24 mouse cellular contexts compared by ENCODE assay signal in the genomic region with DNA sequence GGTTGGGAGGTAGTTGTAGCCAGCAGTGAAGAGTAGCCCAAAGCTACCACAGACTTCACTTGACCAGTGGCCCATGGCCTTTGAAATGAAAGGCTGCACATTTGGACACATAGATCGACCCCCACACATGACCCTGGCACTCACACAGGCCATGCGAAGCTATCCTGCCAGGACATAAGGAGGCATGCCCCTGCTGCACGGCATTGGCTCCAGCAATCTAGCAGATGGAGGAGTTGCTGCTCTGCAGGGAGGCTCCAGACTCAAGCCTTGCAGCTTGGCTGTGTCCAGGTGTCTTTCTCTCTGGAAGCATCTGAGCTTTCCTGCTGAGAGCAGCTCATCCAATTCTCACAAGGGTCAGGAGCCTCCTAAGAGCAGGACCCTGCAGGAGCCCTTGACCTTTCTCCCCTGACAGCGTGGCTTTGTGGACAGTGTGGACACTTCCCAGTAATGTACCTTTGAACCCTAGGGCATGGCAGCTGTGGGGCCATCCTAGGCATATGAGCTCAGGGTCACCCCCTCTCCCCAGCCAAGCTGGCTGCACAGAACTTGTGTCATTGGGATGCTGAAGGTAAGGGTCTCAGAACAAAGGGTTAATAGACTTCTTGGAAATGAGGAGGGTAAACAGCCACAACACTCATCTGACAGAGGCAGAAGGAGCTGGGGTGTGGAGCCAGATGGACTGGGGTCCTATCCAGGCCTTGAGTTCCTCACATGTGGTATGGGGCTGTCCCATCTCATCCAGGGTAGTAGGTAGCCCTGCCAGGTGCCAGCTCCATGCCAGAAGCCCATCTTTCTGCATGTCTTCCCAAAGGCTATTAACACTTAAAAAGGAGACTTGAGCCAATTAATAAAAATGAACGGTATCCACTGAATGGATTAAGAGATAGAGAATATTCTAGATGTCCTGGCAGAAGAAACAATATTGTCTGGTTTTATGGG. TPM values are rescaled to one million over a fixed set of nuclear protein-coding genes. Genes with fewer than 3 reads are reported as not detected.
DNase-seq lines count a peak whose midpoint lies in the region; ATAC-seq and TF ChIP-seq lines count a peak whose summit lies in the region.
"Had no signal": no experiment of that assay in that cellular context is flagged by ENCODE, and none has a peak within 500 bp of the region (broad histone marks: within the 10 kb centered on the region; RNA-seq: fewer than 3 reads in every experiment).

No protein-coding gene starts in this region.

- TF ChIP-seq POLR2A in kidney, adult 2 months (IDR thresholded peaks at IDR 0.05; ENCODE audit: low read depth, low read length), result no peak

- H3K4me3 ChIP-seq in kidney, adult 2 months (ENCODE audit: insufficient read depth, low read depth, low read length), result no peak overlapping the region
- H3K4me3 ChIP-seq in midbrain, postnatal 0 days (ENCODE audit: low read depth, low read length), result no peak overlapping the region
- H3K4me3 ChIP-seq in midbrain, embryonic 16.5 days (ENCODE audit: low read depth, low read length), result no peak overlapping the region
- H3K4me3 ChIP-seq: embryonic facial prominence, embryonic 10.5 days; midbrain, embryonic 13.5 days; myocyte; neural tube, embryonic 15.5 days had no signal

- no peaks in the 10 kb centered on the region for H3K9me3 ChIP-seq in midbrain, postnatal 0 days (ENCODE audit: low read length)
- H3K9me3 ChIP-seq in midbrain, embryonic 16.5 days (replicated peaks; ENCODE audit: control insufficient read depth, low read length, poor library complexity, severe bottlenecking), result no peaks in the 10 kb centered on the region
- H3K9me3 ChIP-seq: embryonic facial prominence, embryonic 10.5 days; midbrain, embryonic 13.5 days; neural tube, embryonic 15.5 days had no signal

- no peaks in the 10 kb centered on the region for H3K36me3 ChIP-seq in kidney, adult 2 months (ENCODE audit: control insufficient read depth, insufficient read depth, low read length)
- H3K36me3 ChIP-seq in midbrain, postnatal 0 days (ENCODE audit: insufficient read depth, low read length), result no peaks in the 10 kb centered on the region
- no peaks in the 10 kb centered on the region for H3K36me3 ChIP-seq in midbrain, embryonic 16.5 days (ENCODE audit: control insufficient read depth, insufficient read depth, low read length)
- H3K36me3 ChIP-seq: embryonic facial prominence, embryonic 10.5 days; midbrain, embryonic 13.5 days; neural tube, embryonic 15.5 days had no signal

- 66% methylated on average over 5 of the region's 5 CpGs for WGBS in kidney, adult 2 months
- 75% methylated on average over 5 of the region's 5 CpGs for WGBS in midbrain, postnatal 0 days
- 79% methylated on average over 5 of the region's 5 CpGs for WGBS in midbrain, embryonic 16.5 days

- no peaks in the 10 kb centered on the region for H3K27me3 ChIP-seq in kidney, adult 2 months (replicated peaks; ENCODE audit: control insufficient read depth, insufficient read depth, low read length)
- no peaks in the 10 kb centered on the region for H3K27me3 ChIP-seq in midbrain, postnatal 0 days (ENCODE audit: insufficient read depth, low read length)
- no peaks in the 10 kb centered on the region for H3K27me3 ChIP-seq in midbrain, embryonic 16.5 days (ENCODE audit: control insufficient read depth, insufficient read depth, low read depth, low read length)
- H3K27me3 ChIP-seq: midbrain, embryonic 13.5 days had no signal

- no peak overlapping the region for H3K9ac ChIP-seq in midbrain, postnatal 0 days (replicated peaks; ENCODE audit: low read length, poor library complexity, severe bottlenecking)
- H3K9ac ChIP-seq in midbrain, embryonic 16.5 days (ENCODE audit: low read depth, low read length), result no peak overlapping the region
- H3K9ac ChIP-seq: liver, embryonic 14.5 days; midbrain, embryonic 13.5 days; neural tube, embryonic 15.5 days had no signal

- 0 out of 2 replicates have a peak, but pooled peaks have one; percentile 36 for ATAC-seq in cerebellum, adult (ENCODE audit: insufficient number of reproducible peaks, low FRiP score, low TSS enrichment)
- ATAC-seq in midbrain, postnatal 0 days (ENCODE audit: low FRiP score), result no peak
- no peak for ATAC-seq in midbrain, embryonic 16.5 days
- ATAC-seq: hindbrain, embryonic 16.5 days; midbrain, embryonic 13.5 days had no signal

- no peak for DNase-seq in cerebellum, adult 11 months
- DNase-seq in kidney, adult 2 months, result peak; percentile 71
- DNase-seq in kidney, postnatal 14 days, result no peak
- DNase-seq in midbrain, postnatal 0 days (ENCODE audit: low spot score), result peak; percentile 12
- peak; percentile 56 for DNase-seq in yolk sac, embryonic 10.5 days (ENCODE audit: low spot score)
- DNase-seq in frontal cortex, postnatal 10 days (ENCODE audit: low spot score in 2 of 2), result no peak
- DNase-seq: adrenal gland, adult 8-10 months; heart, adult 18-20 months; heart, postnatal 4 days; lung, postnatal 10 days; right cerebral cortex, postnatal 14 days; thymus, adult 18-20 months had no signal

- no peak overlapping the region for H3K4me2 ChIP-seq in midbrain, postnatal 0 days (ENCODE audit: low read depth, low read length, poor library complexity, severe bottlenecking)
- no peak overlapping the region for H3K4me2 ChIP-seq in midbrain, embryonic 16.5 days (ENCODE audit: low read length)
- H3K4me2 ChIP-seq: midbrain, embryonic 13.5 days; neural tube, embryonic 15.5 days had no signal

- no peak for TF ChIP-seq CTCF in kidney, adult 2 months (conservative IDR thresholded peaks at IDR 0.05; ENCODE audit: insufficient read depth, insufficient read length, low read depth, low read length)
- TF ChIP-seq CTCF in midbrain, postnatal 0 days (IDR thresholded peaks at IDR 0.05), result no peak

- no peak overlapping the region for H3K27ac ChIP-seq in kidney, adult 2 months (ENCODE audit: insufficient read depth, low read depth, low read length)
- no peak overlapping the region for H3K27ac ChIP-seq in midbrain, postnatal 0 days (ENCODE audit: low read depth, low read length)
- H3K27ac ChIP-seq in midbrain, embryonic 16.5 days (ENCODE audit: low read length), result no peak overlapping the region
- H3K27ac ChIP-seq: embryonic facial prominence, embryonic 10.5 days; liver, embryonic 14.5 days; midbrain, embryonic 13.5 days; neural tube, embryonic 15.5 days had no signal

- H3K4me1 ChIP-seq in kidney, adult 2 months (ENCODE audit: control insufficient read depth, insufficient read depth, low read length), result peaks cover 12% of the 10 kb centered on the region
- no peaks in the 10 kb centered on the region for H3K4me1 ChIP-seq in midbrain, postnatal 0 days (ENCODE audit: insufficient read depth, low read length)
- H3K4me1 ChIP-seq in midbrain, embryonic 16.5 days (ENCODE audit: control insufficient read depth, insufficient read depth, low read length), result no peaks in the 10 kb centered on the region
- H3K4me1 ChIP-seq: embryonic facial prominence, embryonic 10.5 days; midbrain, embryonic 13.5 days; neural tube, embryonic 15.5 days had no signal

RNA-seq across cellular contexts. Expression of a gene that starts 10.9 kb away (rescaled TPM):
- polyA plus RNA-seq in kidney, adult 2 months (2012; rRNA removed), result 80.1 and 84.5 TPM in 2 replicates
- 103 and 104 TPM in 2 replicates for total RNA-seq in midbrain, postnatal 0 days (2014; rRNA removed)
- 104 and 106 TPM in 2 replicates for polyA plus RNA-seq in midbrain, postnatal 0 days (2015; fragmentation: Nextera tagmentation; extraction: Ambion mirVana)
- polyA plus RNA-seq in midbrain, embryonic 16.5 days (2015; fragmentation: Nextera tagmentation; extraction: Ambion mirVana), result 95.8 and 97.1 TPM in 2 replicates
- total RNA-seq: common myeloid progenitor, adult 5-6 weeks had no signal

RNA-seq across cellular contexts. Expression of a gene that starts 25.8 kb away (rescaled TPM):
- polyA plus RNA-seq in kidney, adult 2 months (2012; rRNA removed), result 0.47 and 0.56 TPM in 2 replicates
- total RNA-seq in midbrain, postnatal 0 days (2014; rRNA removed), result 0.11 and 0.52 TPM in 2 replicates
- polyA plus RNA-seq in midbrain, postnatal 0 days (2015; fragmentation: Nextera tagmentation; extraction: Ambion mirVana), result 0.36 and 0.37 TPM in 2 replicates
- polyA plus RNA-seq in midbrain, embryonic 16.5 days (2015; fragmentation: Nextera tagmentation; extraction: Ambion mirVana), result 0.22 and 0.26 TPM in 2 replicates
- total RNA-seq: heart, adult 18-20 months; heart, postnatal 4 days had no signal
- polyA plus RNA-seq: embryonic facial prominence, embryonic 10.5 days; forebrain, embryonic 11.5 days; heart, embryonic 14.5 days; liver, embryonic 14.5 days; stomach, embryonic 14.5 days had no signal

RNA-seq across cellular contexts. Expression of a gene that starts 36.9 kb away (rescaled TPM):
- polyA plus RNA-seq in kidney, adult 2 months (2012; rRNA removed), result 0.27 and 0.42 TPM in 2 replicates
- 5.7 TPM in 2 replicates for total RNA-seq in midbrain, postnatal 0 days (2014; rRNA removed)
- 5.8 and 6.5 TPM in 2 replicates for polyA plus RNA-seq in midbrain, postnatal 0 days (2015; fragmentation: Nextera tagmentation; extraction: Ambion mirVana)
- 5.9 and 6.4 TPM in 2 replicates for polyA plus RNA-seq in midbrain, embryonic 16.5 days (2015; fragmentation: Nextera tagmentation; extraction: Ambion mirVana)

Comparison
In these comparisons a context has a peak if more than half of its experiments do, and no peak if none do; other contexts are left out.
1. DNase-seq: peak in kidney, adult 2 months (single experiment), midbrain, postnatal 0 days (single experiment) and yolk sac, embryonic 10.5 days (single experiment); none in cerebellum, adult 11 months (single experiment), kidney, postnatal 14 days (single experiment) and frontal cortex, postnatal 10 days (0 of 2).